Mouse (Mus musculus): Measurements from ENCODE around the gene Nr1i3. TPM values are rescaled to one million over a fixed set of nuclear protein-coding genes. Genes with fewer than 3 reads are reported as not detected.

Gene Nr1i3
- total and polyA plus RNA-seq, 2 experiments from 2014 or later, result 0.16 TPM; not detected in 1

GRCm38 (mm10) chr1:171262594-171263130, 48.9 kb downstream of the Nr1i3 start:
- Histone ChIP-seq H3K4me1 (ENCODE audit: insufficient read depth) (peaks cover 12% of the 10 kb centered on the region; the same call in 1 of the 2 replicates), H3K9me3 (ENCODE audit: low read length) (no peaks in the 10 kb centered on the region), H3K9ac (peak overlapping the region; percentile 40), H3K4me3 (ENCODE audit: low read depth, low read length) (peak overlapping the region; percentile 27), H3K27ac (ENCODE audit: low read depth, low read length) (peak overlapping the region; percentile 91), H3K27me3 (ENCODE audit: insufficient read depth, low read length) (no peaks in the 10 kb centered on the region), H3K4me2 (ENCODE audit: low read depth) (peak overlapping the region; percentile 50), H3K36me3 (ENCODE audit: insufficient read depth) (0 out of 2 replicates have a peak, but pooled peaks cover 6% of the 10 kb centered on the region)
- TF ChIP-seq CTCF (IDR thresholded peaks at IDR 0.05; ENCODE audit: low read depth), result no peak
- WGBS, result 4% methylated on average over 8 of the region's 8 CpGs
- DNase-seq, result peak; percentile 89
- ATAC-seq, result peak; percentile 82

- DNase-seq (peak; percentile 83), ATAC-seq (peak; percentile 93)
- no peak for TF ChIP-seq CTCF (IDR thresholded peaks at IDR 0.05; ENCODE audit: low read depth)
- no peak overlapping the region for H3K9ac ChIP-seq
- H3K4me2 ChIP-seq (ENCODE audit: low read depth), result peak overlapping the region; percentile 50
- WGBS, result 3% methylated on average over 2 of the region's 2 CpGs
- H3K4me1 ChIP-seq (ENCODE audit: insufficient read depth), result peaks cover 12% of the 10 kb centered on the region; the same call in 1 of the 2 replicates
- H3K9me3 ChIP-seq (ENCODE audit: low read length), result no peaks in the 10 kb centered on the region
- peak overlapping the region; percentile 91 for H3K27ac ChIP-seq (ENCODE audit: low read depth, low read length)
- H3K36me3 ChIP-seq (ENCODE audit: insufficient read depth), result 0 out of 2 replicates have a peak, but pooled peaks cover 6% of the 10 kb centered on the region
- H3K27me3 ChIP-seq (ENCODE audit: insufficient read depth, low read length), result no peaks in the 10 kb centered on the region
- H3K4me3 ChIP-seq (ENCODE audit: low read depth, low read length), result peak overlapping the region; percentile 27; the same call in 1 of the 2 replicates
Observed at GRCm38 (mm10) chr1:171263185-171263611, 49.4 kb downstream of the Nr1i3 start.

GRCm38 (mm10) chr1:171263666-171264461, 50.1 kb downstream of the Nr1i3 start:
- Histone ChIP-seq H3K27me3 (ENCODE audit: insufficient read depth, low read length) (no peaks in the 10 kb centered on the region), H3K9me3 (ENCODE audit: low read length) (no peaks in the 10 kb centered on the region), H3K36me3 (ENCODE audit: insufficient read depth) (0 out of 2 replicates have a peak, but pooled peaks cover 4% of the 10 kb centered on the region), H3K27ac (ENCODE audit: low read depth, low read length) (peak overlapping the region; percentile 82), H3K9ac (no peak overlapping the region), H3K4me1 (ENCODE audit: insufficient read depth) (peaks cover 12% of the 10 kb centered on the region; the same call in 1 of the 2 replicates), H3K4me2 (ENCODE audit: low read depth) (peak overlapping the region; percentile 50), H3K4me3 (ENCODE audit: low read depth, low read length) (no peak overlapping the region)
- TF ChIP-seq CTCF (IDR thresholded peaks at IDR 0.05; ENCODE audit: low read depth), result peak; percentile 41
- DNase-seq (no peak), ATAC-seq (no peak)
- WGBS, result 66% methylated on average over 3 of the region's 3 CpGs

DNA sequence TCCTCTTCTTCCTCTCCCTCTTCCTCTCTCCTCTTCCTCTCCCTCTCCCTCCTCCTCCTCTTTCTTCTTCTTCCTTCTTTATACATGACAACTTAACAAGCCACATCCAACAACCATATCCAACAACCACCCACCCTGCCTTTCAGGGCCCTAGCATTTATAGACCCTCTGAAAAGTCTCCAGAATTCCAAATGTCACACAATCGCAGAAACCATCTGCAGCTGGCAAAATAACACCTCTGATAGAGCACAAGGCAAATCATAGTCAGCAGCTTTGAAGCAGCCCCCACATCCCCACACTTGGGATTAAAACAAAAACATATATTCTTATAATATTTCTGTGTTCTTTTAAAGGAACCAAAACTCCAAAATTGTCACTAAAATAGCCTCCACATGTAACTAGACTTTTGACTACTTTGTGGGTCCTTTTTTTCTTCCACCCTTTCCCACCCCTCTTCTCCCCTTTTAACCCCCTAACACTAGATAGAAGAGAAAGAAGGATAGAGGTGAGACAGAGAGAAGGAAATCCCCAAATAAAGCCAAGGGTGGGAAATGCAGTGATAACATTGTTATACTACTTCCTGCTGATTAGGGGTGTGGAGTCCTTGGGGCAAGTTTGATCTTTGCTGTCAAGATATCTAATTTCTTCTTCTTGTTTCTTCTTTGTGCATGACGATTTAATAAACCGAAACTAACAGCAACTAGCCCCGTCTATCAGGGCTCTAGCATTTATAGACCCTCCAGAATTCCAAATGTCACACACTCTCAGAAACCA, 52.4 kb downstream of the Nr1i3 start:
- TF ChIP-seq CTCF (IDR thresholded peaks at IDR 0.05; ENCODE audit: low read depth), result no peak
- WGBS, result 76% methylated on average over 4 of the region's 4 CpGs
- H3K4me3 ChIP-seq (ENCODE audit: low read depth, low read length), result no peak overlapping the region
- H3K36me3 ChIP-seq (ENCODE audit: insufficient read depth), result no peaks in the 10 kb centered on the region
- ATAC-seq, result no peak
- H3K9me3 ChIP-seq (ENCODE audit: low read length), result no peaks in the 10 kb centered on the region
- no peak for DNase-seq
- H3K27me3 ChIP-seq (ENCODE audit: insufficient read depth, low read length), result no peaks in the 10 kb centered on the region
- peaks cover 17% of the 10 kb centered on the region for H3K4me1 ChIP-seq (ENCODE audit: insufficient read depth)
- no peak overlapping the region for H3K9ac ChIP-seq
- no peak overlapping the region for H3K4me2 ChIP-seq (ENCODE audit: low read depth)
- H3K27ac ChIP-seq (ENCODE audit: low read depth, low read length), result no peak overlapping the region

DNA sequence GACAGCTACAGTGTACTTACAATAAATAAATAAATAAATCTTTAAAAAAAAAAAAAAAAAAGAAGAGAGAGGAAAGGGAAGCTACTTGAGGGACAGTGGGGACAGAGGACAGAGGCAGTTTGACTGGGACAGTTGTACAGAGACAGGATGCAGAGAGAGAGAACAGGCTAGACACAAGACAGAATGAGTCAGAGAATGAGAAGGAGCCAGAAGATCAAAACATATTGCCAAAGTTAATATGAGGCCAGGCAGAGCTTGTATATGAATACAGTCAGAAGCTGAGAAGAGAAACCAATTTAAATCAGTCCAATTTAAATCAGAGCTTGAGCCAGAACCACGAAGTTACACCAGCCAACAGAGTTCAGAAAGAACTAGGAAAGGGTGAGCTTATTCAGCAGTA, 54.6 kb downstream of the Nr1i3 start:
- Histone ChIP-seq H3K27me3 (ENCODE audit: insufficient read depth, low read length) (no peaks in the 10 kb centered on the region), H3K9ac (no peak overlapping the region), H3K4me3 (ENCODE audit: low read depth, low read length) (no peak overlapping the region), H3K4me2 (ENCODE audit: low read depth) (no peak overlapping the region), H3K36me3 (ENCODE audit: insufficient read depth) (peaks cover under 1% of the 10 kb centered on the region; the same call in 1 of the 2 replicates), H3K9me3 (ENCODE audit: low read length) (no peaks in the 10 kb centered on the region), H3K4me1 (ENCODE audit: insufficient read depth) (peaks cover 15% of the 10 kb centered on the region), H3K27ac (ENCODE audit: low read depth, low read length) (no peak overlapping the region)
- no peak for ATAC-seq
- TF ChIP-seq CTCF (IDR thresholded peaks at IDR 0.05; ENCODE audit: low read depth), result no peak
- 56% methylated on average over 1 of the region's 1 CpGs for WGBS
- no peak for DNase-seq

GRCm38 (mm10) chr1:171269848-171270572, 56.2 kb downstream of the Nr1i3 start, which contains the start of gene B4galt3:
TSS of gene B4galt3 (plus strand) at chr1:171270328.
- Histone ChIP-seq H3K27me3 (ENCODE audit: insufficient read depth, low read length) (no peaks in the 10 kb centered on the region), H3K4me1 (ENCODE audit: insufficient read depth) (peaks cover 8% of the 10 kb centered on the region), H3K9ac (peak within 1 kb of the TSS; percentile 73), H3K27ac (ENCODE audit: low read depth, low read length) (peak within 1 kb of the TSS; percentile 51), H3K4me2 (ENCODE audit: low read depth) (peak within 1 kb of the TSS; percentile 96), H3K4me3 (ENCODE audit: low read depth, low read length) (peak within 1 kb of the TSS; percentile 71), H3K9me3 (ENCODE audit: low read length) (no peaks in the 10 kb centered on the region), H3K36me3 (ENCODE audit: insufficient read depth) (peaks cover 17% of the 10 kb centered on the region)
- ATAC-seq, result peak; percentile 97
- DNase-seq, result peak; percentile 92
- 3% methylated on average over 36 of the region's 36 CpGs for WGBS
- no peak for TF ChIP-seq CTCF (IDR thresholded peaks at IDR 0.05; ENCODE audit: low read depth)

Other genes with a start within 250 kb of the Nr1i3 start
- gene Fcgr2b, start 237.4 kb upstream of the Nr1i3 start, total RNA-seq (2014; rRNA removed), result 2.2 and 2.3 TPM in 2 replicates
- 3.8 and 3.9 TPM in 2 replicates for gene Fcgr2b, start 237.4 kb upstream of the Nr1i3 start, polyA plus RNA-seq (2015; fragmentation: Nextera tagmentation; extraction: Ambion mirVana)
- gene Fcgr4, start 195.1 kb upstream of the Nr1i3 start, total RNA-seq (2014; rRNA removed), result 0.76 TPM in 1 of 2 replicates, not detected in the other
- gene Fcgr4, start 195.1 kb upstream of the Nr1i3 start, polyA plus RNA-seq (2015; fragmentation: Nextera tagmentation; extraction: Ambion mirVana), result 0.44 and 0.67 TPM in 2 replicates
- 13.5 and 14.9 TPM in 2 replicates for gene Fcgr3, start 149.0 kb upstream of the Nr1i3 start, total RNA-seq (2014; rRNA removed)
- 13.9 and 14.6 TPM in 2 replicates for gene Fcgr3, start 149.0 kb upstream of the Nr1i3 start, polyA plus RNA-seq (2015; fragmentation: Nextera tagmentation; extraction: Ambion mirVana)
- 1.7 and 2.4 TPM in 2 replicates for gene Cfap126, start 100.1 kb upstream of the Nr1i3 start, total RNA-seq (2014; rRNA removed)
- gene Cfap126, start 100.1 kb upstream of the Nr1i3 start, polyA plus RNA-seq (2015; fragmentation: Nextera tagmentation; extraction: Ambion mirVana), result 11.7 and 13.7 TPM in 2 replicates
- gene Sdhc, start 63.4 kb upstream of the Nr1i3 start, total RNA-seq (2014; rRNA removed), result 195 and 197 TPM in 2 replicates
- gene Sdhc, start 63.4 kb upstream of the Nr1i3 start, polyA plus RNA-seq (2015; fragmentation: Nextera tagmentation; extraction: Ambion mirVana), result 285 and 302 TPM in 2 replicates
- gene Mpz, start 63.3 kb upstream of the Nr1i3 start, total RNA-seq (2014; rRNA removed), result 0.38 TPM in 1 of 2 replicates, not detected in the other
- gene Mpz, start 63.3 kb upstream of the Nr1i3 start, polyA plus RNA-seq (2015; fragmentation: Nextera tagmentation; extraction: Ambion mirVana), result 0.30 and 0.67 TPM in 2 replicates
- 12.3 and 16.2 TPM in 2 replicates for gene Pcp4l1, start 17.7 kb upstream of the Nr1i3 start, total RNA-seq (2014; rRNA removed)
- gene Pcp4l1, start 17.7 kb upstream of the Nr1i3 start, polyA plus RNA-seq (2015; fragmentation: Nextera tagmentation; extraction: Ambion mirVana), result 31.4 and 33.4 TPM in 2 replicates
- 46.5 and 62.7 TPM in 2 replicates for gene Tomm40l, start 8.5 kb downstream of the Nr1i3 start, total RNA-seq (2014; rRNA removed)
- 39.8 and 41.7 TPM in 2 replicates for gene Tomm40l, start 8.5 kb downstream of the Nr1i3 start, polyA plus RNA-seq (2015; fragmentation: Nextera tagmentation; extraction: Ambion mirVana)
- 0.92 and 2.0 TPM in 2 replicates for gene Apoa2, start 11.1 kb downstream of the Nr1i3 start, total RNA-seq (2014; rRNA removed)
- gene Apoa2, start 11.1 kb downstream of the Nr1i3 start, polyA plus RNA-seq (2015; fragmentation: Nextera tagmentation; extraction: Ambion mirVana), result 2.7 and 4.0 TPM in 2 replicates
- 7.6 and 11.2 TPM in 2 replicates for gene Fcer1g, start 20.4 kb downstream of the Nr1i3 start, total RNA-seq (2014; rRNA removed)
- gene Fcer1g, start 20.4 kb downstream of the Nr1i3 start, polyA plus RNA-seq (2015; fragmentation: Nextera tagmentation; extraction: Ambion mirVana), result 33.2 and 37.9 TPM in 2 replicates
- 4.5 and 5.9 TPM in 2 replicates for gene Adamts4, start 36.5 kb downstream of the Nr1i3 start, total RNA-seq (2014; rRNA removed)
- 2.6 and 5.6 TPM in 2 replicates for gene Adamts4, start 36.5 kb downstream of the Nr1i3 start, polyA plus RNA-seq (2015; fragmentation: Nextera tagmentation; extraction: Ambion mirVana)
- gene Ndufs2, start 37.4 kb downstream of the Nr1i3 start, total RNA-seq (2014; rRNA removed), result 203 and 270 TPM in 2 replicates
- gene Ndufs2, start 37.4 kb downstream of the Nr1i3 start, polyA plus RNA-seq (2015; fragmentation: Nextera tagmentation; extraction: Ambion mirVana), result 219 and 243 TPM in 2 replicates
- 75.1 and 99.3 TPM in 2 replicates for gene B4galt3, start 56.4 kb downstream of the Nr1i3 start, total RNA-seq (2014; rRNA removed)
- 104 and 115 TPM in 2 replicates for gene B4galt3, start 56.4 kb downstream of the Nr1i3 start, polyA plus RNA-seq (2015; fragmentation: Nextera tagmentation; extraction: Ambion mirVana)
- gene Ppox, start 67.2 kb downstream of the Nr1i3 start, total RNA-seq (2014; rRNA removed), result 26.6 and 30.6 TPM in 2 replicates
- gene Ppox, start 67.2 kb downstream of the Nr1i3 start, polyA plus RNA-seq (2015; fragmentation: Nextera tagmentation; extraction: Ambion mirVana), result 21.1 and 23.3 TPM in 2 replicates
- gene Usp21, start 74.0 kb downstream of the Nr1i3 start, total RNA-seq (2014; rRNA removed), result 56.8 and 66.5 TPM in 2 replicates
- 66.4 and 80.4 TPM in 2 replicates for gene Usp21, start 74.0 kb downstream of the Nr1i3 start, polyA plus RNA-seq (2015; fragmentation: Nextera tagmentation; extraction: Ambion mirVana)
- gene Ufc1, start 81.1 kb downstream of the Nr1i3 start, total RNA-seq (2014; rRNA removed), result 96.6 and 123 TPM in 2 replicates
- 133 and 150 TPM in 2 replicates for gene Ufc1, start 81.1 kb downstream of the Nr1i3 start, polyA plus RNA-seq (2015; fragmentation: Nextera tagmentation; extraction: Ambion mirVana)
- 22.5 and 31.1 TPM in 2 replicates for gene Dedd, start 115.2 kb downstream of the Nr1i3 start, total RNA-seq (2014; rRNA removed)
- gene Dedd, start 115.2 kb downstream of the Nr1i3 start, polyA plus RNA-seq (2015; fragmentation: Nextera tagmentation; extraction: Ambion mirVana), result 42.2 and 44.6 TPM in 2 replicates
- gene Nit1, start 131.7 kb downstream of the Nr1i3 start, total RNA-seq (2014; rRNA removed), result 44.9 and 47.6 TPM in 2 replicates
- 42.1 and 48.1 TPM in 2 replicates for gene Nit1, start 131.7 kb downstream of the Nr1i3 start, polyA plus RNA-seq (2015; fragmentation: Nextera tagmentation; extraction: Ambion mirVana)
- 18.2 and 27.0 TPM in 2 replicates for gene Pfdn2, start 131.7 kb downstream of the Nr1i3 start, total RNA-seq (2014; rRNA removed)
- gene Pfdn2, start 131.7 kb downstream of the Nr1i3 start, polyA plus RNA-seq (2015; fragmentation: Nextera tagmentation; extraction: Ambion mirVana), result 143 and 146 TPM in 2 replicates
- 4.3 and 5.0 TPM in 2 replicates for gene Klhdc9, start 146.8 kb downstream of the Nr1i3 start, total RNA-seq (2014; rRNA removed)
- 5.1 and 6.9 TPM in 2 replicates for gene Klhdc9, start 146.8 kb downstream of the Nr1i3 start, polyA plus RNA-seq (2015; fragmentation: Nextera tagmentation; extraction: Ambion mirVana)
- 1.0 and 2.0 TPM in 2 replicates for gene Nectin4, start 156.1 kb downstream of the Nr1i3 start, total RNA-seq (2014; rRNA removed)
- gene Nectin4, start 156.1 kb downstream of the Nr1i3 start, polyA plus RNA-seq (2015; fragmentation: Nextera tagmentation; extraction: Ambion mirVana), result 1.3 and 1.8 TPM in 2 replicates
- gene Arhgap30, start 175.0 kb downstream of the Nr1i3 start, total RNA-seq (2014; rRNA removed), result 0.69 and 0.81 TPM in 2 replicates
- gene Arhgap30, start 175.0 kb downstream of the Nr1i3 start, polyA plus RNA-seq (2015; fragmentation: Nextera tagmentation; extraction: Ambion mirVana), result 0.53 and 0.65 TPM in 2 replicates
- gene Usf1, start 197.3 kb downstream of the Nr1i3 start, total RNA-seq (2014; rRNA removed), result 168 and 183 TPM in 2 replicates
- 198 and 200 TPM in 2 replicates for gene Usf1, start 197.3 kb downstream of the Nr1i3 start, polyA plus RNA-seq (2015; fragmentation: Nextera tagmentation; extraction: Ambion mirVana)
- 1.3 and 2.0 TPM in 2 replicates for gene Tstd1, start 204.9 kb downstream of the Nr1i3 start, total RNA-seq (2014; rRNA removed)
- 1.9 and 3.1 TPM in 2 replicates for gene Tstd1, start 204.9 kb downstream of the Nr1i3 start, polyA plus RNA-seq (2015; fragmentation: Nextera tagmentation; extraction: Ambion mirVana)
- 3.6 and 6.2 TPM in 2 replicates for gene F11r, start 223.6 kb downstream of the Nr1i3 start, total RNA-seq (2014; rRNA removed)
- gene F11r, start 223.6 kb downstream of the Nr1i3 start, polyA plus RNA-seq (2015; fragmentation: Nextera tagmentation; extraction: Ambion mirVana), result 4.6 and 7.8 TPM in 2 replicates

Data from forebrain, postnatal 0 days (tissue).